Mouse (Mus musculus): ENCODE measurements around the gene Smad1.

GRCm38 (mm10) chr8:79392649-79393048, 6.7 kb downstream of the Smad1 start:
- no peak for TF ChIP-seq CTCF (IDR thresholded peaks at IDR 0.05; ENCODE audit: borderline replicate concordance, insufficient read depth, low read depth, low read length)
- no peak for TF ChIP-seq POLR2A (IDR thresholded peaks at IDR 0.05; ENCODE audit: borderline replicate concordance, insufficient read depth, low read length)
